In genomic region chr4:64724851-64725250, GRCm38 (mm10) we compare ENCODE assay signal across 25 mouse cellular contexts.
"Had no signal": no experiment of that assay in that cellular context is flagged by ENCODE, and none has a peak within 500 bp of the region (broad histone marks: within the 10 kb centered on the region; RNA-seq: fewer than 3 reads in every experiment).

No protein-coding gene starts in this region.

- H3K4me1 ChIP-seq: embryonic facial prominence, embryonic 12.5 days; embryonic facial prominence, embryonic 15.5 days; forebrain, embryonic 12.5 days; forebrain, embryonic 13.5 days; forebrain, embryonic 15.5 days; heart, embryonic 10.5 days had no signal

- DNase-seq: cerebellum, adult 9-10 months; cerebellum, adult 9-11 months; cerebellum, postnatal 10 days; cerebellum, postnatal 14 days; cerebellum, postnatal 25 days; cerebellum, postnatal 36 days; embryo, embryonic 11 days; forebrain, postnatal 0 days; gastrocnemius, adult 2 months; gastrocnemius, postnatal 10 days; gastrocnemius, postnatal 14 days; gastrocnemius, postnatal 25 days; gastrocnemius, postnatal 36 days; heart, adult 11 months; heart, adult 18-20 months; heart, adult 2 months had no signal

- H3K4me3 ChIP-seq: embryonic facial prominence, embryonic 10.5 days; embryonic facial prominence, embryonic 12.5 days; embryonic facial prominence, embryonic 13.5 days; embryonic facial prominence, embryonic 15.5 days; erythroblast, embryonic 14.5 days; forebrain, embryonic 12.5 days; forebrain, embryonic 13.5 days; forebrain, embryonic 15.5 days; gastrocnemius, adult 2 months; heart, adult 2 months; heart, embryonic 10.5 days had no signal

- H3K27me3 ChIP-seq: embryonic facial prominence, embryonic 12.5 days; embryonic facial prominence, embryonic 13.5 days; embryonic facial prominence, embryonic 15.5 days; forebrain, embryonic 12.5 days; forebrain, embryonic 13.5 days; forebrain, embryonic 15.5 days had no signal

- H3K9me3 ChIP-seq: embryonic facial prominence, embryonic 10.5 days; embryonic facial prominence, embryonic 12.5 days; embryonic facial prominence, embryonic 13.5 days; embryonic facial prominence, embryonic 15.5 days; forebrain, embryonic 12.5 days; forebrain, embryonic 13.5 days; forebrain, embryonic 15.5 days; heart, embryonic 10.5 days had no signal

- H3K27ac ChIP-seq: embryonic facial prominence, embryonic 10.5 days; embryonic facial prominence, embryonic 12.5 days; embryonic facial prominence, embryonic 15.5 days; forebrain, embryonic 12.5 days; forebrain, embryonic 13.5 days; forebrain, embryonic 15.5 days; gastrocnemius, adult 2 months; heart, adult 2 months; heart, embryonic 10.5 days had no signal

- H3K36me3 ChIP-seq: embryonic facial prominence, embryonic 10.5 days; embryonic facial prominence, embryonic 12.5 days; embryonic facial prominence, embryonic 13.5 days; embryonic facial prominence, embryonic 15.5 days; forebrain, embryonic 12.5 days; forebrain, embryonic 15.5 days; heart, embryonic 10.5 days had no signal
